Mouse (Mus musculus): Measurements from ENCODE around the gene Nr1h3. TPM values are rescaled to one million over a fixed set of nuclear protein-coding genes. Genes with fewer than 3 reads are reported as not detected.
"Not testable (repeated sequence)": the region's sequence is repeated elsewhere in the genome, so short reads cannot be mapped to it uniquely, and the experiment has no call there.

The Nr1h3 gene
- 1 to 10 TPM; 3.3 to 4.3 (median 3.4) TPM for total RNA-seq (2022)

DNA sequence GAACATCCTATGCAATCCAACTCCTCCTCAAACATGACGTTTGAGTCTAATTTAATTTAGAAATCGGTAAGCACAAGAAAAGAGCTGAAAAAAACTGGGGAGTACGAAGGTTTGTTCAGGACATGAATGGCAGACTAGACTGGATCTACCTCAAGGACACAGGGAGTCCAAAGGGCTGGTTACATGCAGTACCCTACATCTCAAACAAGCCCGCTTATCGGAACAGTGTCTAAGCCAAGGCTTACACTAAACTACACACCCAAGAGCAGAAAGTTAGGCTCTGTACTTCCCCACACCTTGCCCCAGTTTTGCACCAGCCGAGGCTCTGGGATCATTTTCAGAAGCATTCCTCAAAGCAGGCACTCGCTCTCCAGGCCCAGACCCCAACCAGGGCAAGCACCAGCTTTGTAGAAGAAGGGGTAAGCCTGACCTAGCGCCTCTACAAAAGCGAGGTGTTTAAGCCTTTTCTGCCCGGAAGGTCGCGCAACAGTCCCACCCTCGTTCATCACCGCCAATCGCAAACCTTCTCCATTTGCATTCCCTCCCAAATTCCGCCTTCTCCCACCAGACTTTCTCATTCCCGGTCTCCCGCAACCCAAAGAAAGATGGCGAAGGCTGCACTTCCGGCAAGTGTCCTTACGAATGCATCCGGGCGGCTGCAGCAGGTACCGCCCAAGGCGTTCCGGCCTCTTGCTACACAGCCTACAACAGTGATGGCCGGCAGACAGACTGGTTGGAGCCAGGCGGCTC, at the start of gene Nr1h3, which contains the start of gene Acp2:
Gene Nr1h3, minus strand, starts transcription at position 613 of the 750 bp plus-strand sequence.
Gene Acp2, plus strand, starts transcription at position 664 of the 750 bp plus-strand sequence.
- peak; percentile 90 to 96 for DNase-seq (ENCODE audit: low spot score in 2 of 2)

DNA sequence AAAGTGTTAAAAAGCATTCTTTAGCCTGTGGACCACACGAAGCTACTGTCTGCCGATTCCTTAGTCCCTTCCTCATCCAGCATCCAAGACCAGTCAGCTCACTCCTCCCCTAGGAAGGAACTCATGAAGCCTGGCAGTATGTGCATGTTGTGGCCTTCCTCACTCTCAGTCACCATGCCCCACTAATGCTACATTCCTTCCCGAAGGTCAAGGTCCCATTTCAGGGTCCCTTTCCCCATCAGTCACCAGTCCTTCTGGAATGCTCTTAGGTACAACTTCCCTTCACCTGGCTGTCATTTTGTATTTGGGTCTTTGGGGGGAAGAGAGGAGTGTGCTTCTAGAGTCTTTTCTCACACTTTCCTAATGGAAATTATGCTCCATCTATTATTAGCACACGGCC, 49.4 kb upstream of the Nr1h3 start:
- no peak for DNase-seq (ENCODE audit: low spot score in 2 of 2)

GRCm38 (mm10) chr2:91248366-91248765, 45.7 kb upstream of the Nr1h3 start:
- DNase-seq (ENCODE audit: low spot score in 2 of 2): no peak

- no peak for DNase-seq (ENCODE audit: low spot score in 2 of 2)
Observed at GRCm38 (mm10) chr2:91244557-91245228, 42.1 kb upstream of the Nr1h3 start.

DNA sequence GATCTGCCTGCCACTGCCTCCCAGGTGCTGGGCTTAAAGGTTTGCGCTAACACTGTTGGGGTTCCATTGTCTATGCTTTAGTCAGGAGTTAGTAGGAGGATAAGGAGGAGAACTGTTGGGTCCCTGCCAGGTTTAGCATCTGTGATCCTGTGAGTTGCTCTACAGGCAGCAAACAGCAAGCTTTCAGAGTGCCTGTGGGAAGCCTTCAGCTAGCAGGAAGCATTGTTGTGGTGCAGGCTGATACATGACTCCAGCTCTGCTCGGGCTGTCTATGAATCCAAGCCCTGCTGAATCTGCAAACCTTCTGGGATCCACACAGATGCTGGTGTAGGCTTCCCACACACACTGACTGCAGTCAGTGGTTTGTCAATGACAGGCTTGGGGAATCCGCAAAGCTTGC, 40.8 kb upstream of the Nr1h3 start:
- DNase-seq (ENCODE audit: low spot score in 2 of 2): peak in 1 of 2 experiments; percentile 86

DNA sequence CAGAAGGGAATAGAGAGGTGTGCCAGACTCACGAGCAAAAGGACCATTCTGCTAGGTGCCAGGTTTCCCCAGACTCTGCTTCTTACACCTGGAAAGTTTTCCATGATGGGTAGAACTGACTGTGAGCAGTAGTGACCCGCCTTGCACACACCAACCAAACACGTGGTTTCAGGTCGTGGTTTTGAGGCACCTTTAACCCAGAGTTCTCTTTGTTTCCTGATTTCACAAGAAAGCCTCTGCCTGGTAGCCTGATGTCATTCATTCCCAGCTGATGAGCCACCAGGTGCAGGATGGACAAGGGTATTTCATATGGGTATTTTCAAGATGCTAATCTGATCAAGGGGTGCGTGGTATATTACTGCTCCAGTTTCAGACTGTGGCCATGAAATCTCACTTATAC, 39.9 kb upstream of the Nr1h3 start:
- no peak for DNase-seq (ENCODE audit: low spot score in 2 of 2)

DNA sequence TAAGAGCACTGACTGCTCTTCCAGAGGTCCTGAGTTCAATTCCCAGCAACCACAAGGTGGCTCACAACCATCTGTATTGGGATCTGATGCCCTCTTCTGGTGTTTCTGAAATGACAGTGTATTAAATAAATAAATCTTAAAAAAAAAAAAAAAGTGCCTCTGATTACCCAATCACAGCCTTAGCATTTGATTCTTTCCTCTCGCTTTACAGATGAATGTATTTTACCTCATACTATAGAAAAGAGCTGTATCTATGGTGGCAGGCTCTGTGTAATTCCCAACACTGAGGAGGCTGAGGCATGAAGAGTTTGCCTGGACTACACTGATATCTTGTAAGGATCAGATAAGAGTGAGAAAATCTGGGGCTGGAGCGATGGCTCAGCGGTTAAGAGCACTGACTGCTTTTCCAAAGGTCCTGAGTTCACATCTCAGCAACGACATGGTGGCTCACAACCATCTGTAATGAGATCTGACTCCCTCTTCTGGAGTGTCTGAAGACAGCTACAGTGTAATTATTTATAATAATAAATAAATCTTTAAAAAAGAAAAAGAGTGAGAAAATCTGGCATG, 35.0 kb upstream of the Nr1h3 start:
- not testable (repeated sequence) for DNase-seq (ENCODE audit: low spot score in 2 of 2)

DNA sequence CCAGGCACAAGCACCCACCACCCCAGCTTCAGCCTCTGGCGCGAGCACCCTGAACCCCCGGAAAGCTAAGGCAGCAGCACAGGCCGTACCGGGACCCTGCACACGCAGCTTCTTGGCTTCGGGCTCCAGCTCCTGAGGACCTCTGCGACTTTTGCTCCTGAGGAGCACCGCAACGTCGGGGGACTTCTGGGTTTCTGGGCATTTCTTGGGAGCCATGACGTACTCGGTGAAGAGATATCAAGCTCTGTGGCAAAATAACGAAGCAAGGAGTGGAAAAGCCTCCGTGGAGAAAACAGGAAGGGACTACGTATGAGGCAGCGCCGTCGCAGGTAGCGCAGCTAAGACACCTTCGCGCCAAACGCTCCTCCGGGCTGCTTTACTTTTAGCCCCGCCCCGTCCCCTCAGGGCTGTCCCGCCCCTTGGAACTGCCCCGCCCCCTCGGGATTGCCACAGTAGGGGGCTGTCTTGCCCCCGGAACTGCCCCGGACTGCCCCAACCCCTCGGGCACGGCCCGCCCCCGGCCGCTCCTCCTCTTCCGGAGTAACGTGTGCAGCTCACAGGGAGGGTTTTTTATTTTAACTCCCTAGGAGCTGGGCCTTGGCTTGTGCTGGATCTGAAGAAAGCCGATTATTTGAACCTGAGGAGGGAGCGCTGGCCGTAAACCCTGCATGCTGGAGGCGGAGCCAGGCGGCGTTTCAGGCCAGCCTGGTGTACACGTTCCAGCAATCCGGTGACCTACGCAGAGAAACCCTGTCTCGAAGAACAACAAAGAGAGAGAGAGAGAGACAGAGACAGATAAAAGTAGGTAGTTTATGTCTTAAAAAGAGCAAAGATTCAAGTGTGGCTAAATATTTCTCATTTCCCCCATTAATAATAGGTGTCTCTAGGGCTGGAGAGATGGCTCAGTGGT, 34.2 kb upstream of the Nr1h3 start, which contains the start of gene Ddb2:
Gene Ddb2, minus strand, starts transcription at position 382 of the 910 bp plus-strand sequence.
- peak; percentile 58 to 86 for DNase-seq (ENCODE audit: low spot score in 2 of 2)

GRCm38 (mm10) chr2:91229735-91230134, 27.1 kb upstream of the Nr1h3 start:
- peak in 1 of 2 experiments; percentile 31 for DNase-seq (ENCODE audit: low spot score in 2 of 2)

DNA sequence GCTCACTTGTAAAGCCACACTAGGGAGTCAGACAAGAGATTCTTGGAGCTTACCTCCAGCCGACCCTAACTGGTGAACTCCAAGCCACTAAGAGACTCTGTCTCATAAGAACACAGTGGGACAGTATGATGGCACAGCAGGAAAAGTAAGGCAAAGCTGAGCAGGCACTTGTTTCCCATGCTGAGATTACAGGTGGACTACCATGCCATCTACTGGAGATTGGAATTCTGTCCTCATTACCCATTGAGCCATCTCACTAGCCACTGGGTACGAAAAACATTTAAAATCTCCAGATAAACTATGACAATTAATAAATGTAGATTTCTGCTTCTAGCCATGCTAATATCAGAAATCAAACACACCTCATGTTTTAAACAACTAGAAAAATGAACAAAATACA, 21.0 kb upstream of the Nr1h3 start:
- no peak for DNase-seq (ENCODE audit: low spot score in 2 of 2)

- no peak for DNase-seq (ENCODE audit: low spot score in 2 of 2)
Observed at GRCm38 (mm10) chr2:91220501-91220900, 17.9 kb upstream of the Nr1h3 start.

GRCm38 (mm10) chr2:91217032-91217431, 14.4 kb upstream of the Nr1h3 start:
- no peak for DNase-seq (ENCODE audit: low spot score in 2 of 2)

- no peak for DNase-seq (ENCODE audit: low spot score in 2 of 2)
Observed at GRCm38 (mm10) chr2:91213311-91213710, 10.7 kb upstream of the Nr1h3 start.

GRCm38 (mm10) chr2:91206254-91206775, 3.7 kb upstream of the Nr1h3 start:
- no peak for DNase-seq (ENCODE audit: low spot score in 2 of 2)

DNA sequence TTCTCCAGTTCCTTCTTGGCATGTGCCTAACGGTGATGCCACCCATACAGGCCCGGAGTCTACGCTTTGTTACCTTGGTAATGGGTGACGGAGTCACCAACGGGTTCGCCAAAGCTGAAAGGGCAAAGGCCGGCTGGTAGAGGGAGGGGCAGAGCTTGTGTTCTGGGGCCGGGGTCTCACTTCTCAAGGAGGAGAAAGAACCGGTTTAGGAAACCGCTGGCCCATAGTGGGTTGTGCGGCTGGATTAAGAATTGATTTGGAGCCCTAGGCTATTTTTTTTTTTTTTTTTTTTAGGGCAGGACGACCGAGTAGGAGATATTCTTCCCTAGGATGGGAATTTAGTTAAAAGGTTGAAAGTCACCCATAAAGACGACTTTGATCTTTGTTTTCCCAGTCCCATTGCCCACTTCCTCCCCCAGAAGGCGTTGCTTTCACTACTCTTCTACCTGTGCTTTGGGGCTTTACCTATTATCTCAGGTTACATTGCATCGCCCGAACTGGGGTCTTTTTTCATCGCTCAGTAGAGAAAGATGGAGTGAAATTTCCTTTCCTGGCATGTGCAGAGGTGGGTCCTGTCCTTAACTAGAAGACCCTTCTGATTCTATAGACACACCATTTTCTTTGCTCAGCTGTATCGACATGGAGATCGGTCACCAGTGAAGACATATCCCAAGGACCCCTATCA, 480 bp upstream of the Nr1h3 start:
- DNase-seq (ENCODE audit: low spot score in 2 of 2): no peak

DNA sequence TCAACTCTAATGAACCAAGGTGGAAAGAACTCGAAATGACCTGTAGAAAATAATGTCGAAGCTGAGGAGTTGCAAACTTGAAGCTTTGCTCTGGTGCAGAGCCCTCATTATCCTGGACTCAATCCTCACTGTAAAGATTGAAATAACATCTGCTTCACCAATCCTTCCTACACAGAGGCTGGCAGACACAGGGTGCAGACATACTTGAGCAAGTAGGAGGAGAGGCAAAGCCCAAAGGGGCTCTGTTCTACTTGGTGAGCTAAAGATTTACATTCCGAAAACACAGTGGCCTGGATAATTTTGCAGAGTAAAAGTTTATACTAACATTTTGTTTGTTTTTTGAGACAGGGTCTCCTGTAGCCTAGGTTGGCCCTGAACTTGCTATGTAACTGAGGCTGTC, 3.7 kb downstream of the Nr1h3 start:
- DNase-seq (ENCODE audit: low spot score in 2 of 2): no peak

- DNase-seq (ENCODE audit: low spot score in 2 of 2): peak in 1 of 2 experiments; percentile 58
Observed at GRCm38 (mm10) chr2:91196577-91197001, 6.0 kb downstream of the Nr1h3 start.

DNA sequence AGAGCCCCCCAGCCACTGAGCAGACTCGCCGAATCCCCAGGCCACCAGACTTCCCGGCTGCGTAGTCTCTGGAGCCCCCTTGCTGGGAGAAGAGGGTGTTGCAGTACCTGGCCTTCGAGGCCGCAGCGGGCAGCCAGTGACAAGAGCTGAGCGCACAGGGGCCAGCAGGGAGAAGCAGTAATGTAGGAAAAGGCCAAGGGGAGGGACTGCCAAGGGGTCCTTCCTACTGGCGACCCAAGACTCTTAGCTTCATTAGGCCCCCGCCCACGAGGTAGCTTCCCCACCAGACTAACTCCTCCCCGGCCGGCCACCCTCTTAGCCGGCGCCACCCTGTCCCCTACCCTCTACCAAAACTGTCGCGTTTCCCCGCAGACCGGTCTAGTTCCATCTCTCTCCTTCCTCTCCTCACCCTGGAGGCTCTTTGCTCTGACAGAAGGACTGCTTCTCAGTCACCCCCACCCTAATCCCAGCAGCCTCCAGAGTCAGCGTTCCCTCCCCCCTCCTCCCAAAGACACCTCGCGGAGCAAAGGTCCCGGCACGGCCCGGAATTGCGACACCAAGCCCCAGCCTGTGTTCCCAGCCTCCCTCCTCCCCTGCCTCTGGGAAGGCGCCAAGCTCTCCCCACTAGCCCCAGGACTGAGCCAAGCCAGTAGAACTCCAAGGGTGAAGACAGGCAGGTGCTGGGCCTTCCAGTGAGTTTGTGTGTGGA, 7.9 kb downstream of the Nr1h3 start:
- no peak for DNase-seq (ENCODE audit: low spot score in 2 of 2)

GRCm38 (mm10) chr2:91190501-91190900, 12.1 kb downstream of the Nr1h3 start:
- DNase-seq (ENCODE audit: low spot score in 2 of 2): no peak

DNA sequence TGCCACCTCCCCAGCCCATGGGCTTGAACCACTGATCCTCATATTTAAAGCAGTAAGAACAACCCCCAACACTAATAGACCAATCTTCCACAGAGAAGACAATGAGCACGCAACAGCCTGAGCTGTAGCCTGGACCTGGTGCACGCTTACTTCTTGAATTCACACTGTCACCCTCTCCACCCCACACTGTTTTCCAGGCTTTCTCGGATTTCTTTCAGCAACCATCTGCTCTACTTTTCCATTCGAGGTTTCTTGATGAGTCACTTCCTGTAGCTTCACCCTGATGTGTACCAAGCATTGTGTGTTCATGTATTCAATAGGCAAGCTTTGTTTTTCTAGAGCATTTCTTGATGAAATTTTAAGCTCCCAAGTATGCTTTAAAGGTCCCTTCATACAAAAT, 15.2 kb downstream of the Nr1h3 start:
- DNase-seq (ENCODE audit: low spot score in 2 of 2): peak in 1 of 2 experiments; percentile 69

All from left cerebral cortex, adult 8-10 months (tissue).